Mouse (Mus musculus): ENCODE measurements around the gene Gna13. TPM values are rescaled to one million over a fixed set of nuclear protein-coding genes. Genes with fewer than 3 reads are reported as not detected.

Gna13 gene
- polyA plus RNA-seq, 1 experiment from 2014 or later = 21.9 TPM

- H3K36me3 ChIP-seq = no peaks in the 10 kb centered on the region
- H3K4me2 ChIP-seq (replicated peaks) = no peak overlapping the region
- no peaks in the 10 kb centered on the region for H3K4me1 ChIP-seq
- H3K9me3 ChIP-seq (replicated peaks) = no peaks in the 10 kb centered on the region
- no peaks in the 10 kb centered on the region for H3K27me3 ChIP-seq
- H3K9ac ChIP-seq = no peak overlapping the region
- no peak overlapping the region for H3K4me3 ChIP-seq
- 94% methylated on average over 8 of the region's 8 CpGs for WGBS
- ATAC-seq (ENCODE audit: low FRiP score) = no peak
- H3K27ac ChIP-seq = no peak overlapping the region
These were observed 22.7 kb downstream of the Gna13 start for GRCm38 (mm10) chr11:109385296-109385695.

GRCm38 (mm10) chr11:109389046-109389445, 26.4 kb downstream of the Gna13 start:
- Histone ChIP-seq H3K9ac (no peak overlapping the region), H3K4me2 (replicated peaks) (no peak overlapping the region), H3K9me3 (replicated peaks) (no peaks in the 10 kb centered on the region), H3K27me3 (no peaks in the 10 kb centered on the region), H3K4me1 (no peaks in the 10 kb centered on the region), H3K27ac (no peak overlapping the region), H3K4me3 (no peak overlapping the region), H3K36me3 (peaks cover 6% of the 10 kb centered on the region; the same call in 1 of the 2 replicates)
- WGBS = 97% methylated on average over 5 of the region's 5 CpGs
- ATAC-seq (ENCODE audit: low FRiP score) = no peak

- WGBS = 85% methylated on average over 7 of the region's 7 CpGs
- Histone ChIP-seq H3K4me3 (no peak overlapping the region), H3K9me3 (replicated peaks) (no peaks in the 10 kb centered on the region), H3K4me2 (replicated peaks) (no peak overlapping the region), H3K4me1 (no peaks in the 10 kb centered on the region), H3K36me3 (peaks cover 22% of the 10 kb centered on the region), H3K27me3 (no peaks in the 10 kb centered on the region), H3K9ac (no peak overlapping the region), H3K27ac (no peak overlapping the region)
- ATAC-seq (ENCODE audit: low FRiP score) = no peak
These were observed 28.6 kb downstream of the Gna13 start for GRCm38 (mm10) chr11:109391200-109391599.

DNA sequence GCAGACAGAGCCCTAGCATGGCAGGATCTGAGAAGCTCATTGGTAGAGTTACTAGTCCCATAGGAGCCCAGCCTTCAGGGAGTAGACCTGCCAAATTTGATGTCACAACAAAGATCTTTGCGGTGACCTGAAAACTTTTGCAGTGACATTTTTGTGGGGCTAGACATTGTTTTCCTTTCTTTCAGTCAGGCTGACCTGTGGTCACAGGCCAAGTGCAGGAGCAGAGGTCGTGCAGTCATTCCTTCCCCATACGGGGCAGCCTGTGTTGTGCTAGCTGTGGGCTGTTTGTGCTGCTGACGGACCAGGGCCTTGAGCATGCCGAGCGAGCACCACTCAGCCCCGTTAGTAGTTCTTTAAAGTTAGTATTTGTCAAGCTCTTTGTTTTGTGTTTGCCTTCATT, 29.1 kb downstream of the Gna13 start:
- H3K9me3 ChIP-seq (replicated peaks) = no peaks in the 10 kb centered on the region
- no peak overlapping the region for H3K27ac ChIP-seq
- no peaks in the 10 kb centered on the region for H3K4me1 ChIP-seq
- whole genome bisulfite sequencing = 43% methylated on average over 7 of the region's 7 CpGs
- no peaks in the 10 kb centered on the region for H3K27me3 ChIP-seq
- H3K4me2 ChIP-seq (replicated peaks) = no peak overlapping the region
- ATAC-seq (ENCODE audit: low FRiP score) = no peak
- no peak overlapping the region for H3K4me3 ChIP-seq
- H3K9ac ChIP-seq = no peak overlapping the region
- H3K36me3 ChIP-seq = peaks cover 28% of the 10 kb centered on the region

GRCm38 (mm10) chr11:109392601-109393000, 30.0 kb downstream of the Gna13 start:
- Histone ChIP-seq H3K9me3 (replicated peaks) (no peaks in the 10 kb centered on the region), H3K27me3 (no peaks in the 10 kb centered on the region), H3K4me1 (no peaks in the 10 kb centered on the region), H3K9ac (no peak overlapping the region), H3K4me2 (replicated peaks) (no peak overlapping the region), H3K27ac (no peak overlapping the region), H3K36me3 (peaks cover 34% of the 10 kb centered on the region), H3K4me3 (no peak overlapping the region)
- no peak for ATAC-seq (ENCODE audit: low FRiP score)
- 89% methylated on average over 9 of the region's 9 CpGs for WGBS

DNA sequence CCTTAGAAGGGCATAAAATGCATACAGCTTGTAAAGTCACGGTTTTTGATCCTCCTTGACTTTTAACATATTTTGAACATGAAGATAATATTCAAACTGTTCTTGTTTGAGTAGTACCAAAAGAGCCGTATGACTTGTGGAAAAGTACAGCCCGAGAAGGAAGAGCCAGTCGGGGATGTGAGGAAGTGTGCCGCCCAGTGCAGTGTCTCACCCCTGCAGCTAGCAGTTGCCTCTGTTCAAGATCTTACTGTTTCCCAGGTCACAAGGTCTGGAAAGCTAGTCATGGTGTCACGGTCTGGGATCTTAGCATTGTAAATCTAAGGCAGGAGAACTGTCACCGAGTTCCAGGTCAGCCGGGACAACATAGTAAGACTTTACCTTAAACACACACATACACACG, 32.1 kb downstream of the Gna13 start:
- no peak for ATAC-seq (ENCODE audit: low FRiP score)
- Histone ChIP-seq H3K27ac (no peak overlapping the region), H3K36me3 (peaks cover 45% of the 10 kb centered on the region), H3K9me3 (replicated peaks) (no peaks in the 10 kb centered on the region), H3K4me1 (no peaks in the 10 kb centered on the region), H3K9ac (no peak overlapping the region), H3K27me3 (no peaks in the 10 kb centered on the region), H3K4me3 (no peak overlapping the region), H3K4me2 (replicated peaks) (no peak overlapping the region)
- 86% methylated on average over 9 of the region's 9 CpGs for WGBS

DNA sequence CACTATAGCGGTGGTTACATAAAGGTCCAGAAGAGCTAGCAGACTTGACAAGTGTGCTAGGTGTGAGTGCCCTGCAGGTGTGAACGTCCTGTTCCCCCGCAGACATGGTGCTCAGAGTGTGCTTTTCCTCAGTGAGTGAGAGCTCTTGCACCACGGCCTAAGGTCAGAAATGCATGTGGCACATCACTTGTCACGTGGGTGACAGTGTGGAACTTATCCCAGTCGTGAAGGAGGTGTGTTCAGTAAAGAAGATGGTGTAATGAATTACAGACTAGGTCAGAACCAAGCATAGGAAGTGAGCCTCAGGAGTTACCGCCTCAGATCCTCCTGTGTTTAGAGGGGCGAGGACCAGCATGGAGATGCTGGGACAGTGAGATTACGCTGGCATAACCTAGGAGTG, 32.7 kb downstream of the Gna13 start:
- Histone ChIP-seq H3K9me3 (replicated peaks) (no peaks in the 10 kb centered on the region), H3K4me3 (no peak overlapping the region), H3K36me3 (peaks cover 45% of the 10 kb centered on the region), H3K9ac (no peak overlapping the region), H3K4me1 (no peaks in the 10 kb centered on the region), H3K4me2 (replicated peaks) (no peak overlapping the region), H3K27me3 (no peaks in the 10 kb centered on the region), H3K27ac (no peak overlapping the region)
- WGBS = 90% methylated on average over 9 of the region's 9 CpGs
- ATAC-seq (ENCODE audit: low FRiP score) = no peak

DNA sequence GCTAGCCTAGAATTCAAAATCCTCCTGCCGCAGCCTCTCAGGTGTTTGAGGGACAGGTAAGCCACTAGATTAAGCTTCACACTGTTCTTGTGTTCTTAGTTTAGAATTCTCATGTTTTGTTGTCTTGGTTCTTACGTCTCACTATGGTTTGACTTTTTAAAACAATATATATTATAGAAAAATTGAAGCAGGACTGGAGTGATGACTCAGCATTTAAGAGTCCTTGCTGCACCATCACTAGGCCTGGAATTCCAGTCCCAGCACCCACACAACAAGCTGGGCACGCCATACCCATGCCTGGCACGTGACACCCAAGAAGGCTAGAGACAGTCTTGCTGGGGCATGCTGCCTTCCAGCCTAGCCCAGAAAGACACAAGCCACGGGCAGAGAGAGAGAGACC, 43.8 kb downstream of the Gna13 start:
- Histone ChIP-seq H3K9me3 (replicated peaks) (no peaks in the 10 kb centered on the region), H3K4me1 (no peaks in the 10 kb centered on the region), H3K4me2 (replicated peaks) (no peak overlapping the region), H3K27me3 (no peaks in the 10 kb centered on the region), H3K9ac (no peak overlapping the region), H3K36me3 (no peaks in the 10 kb centered on the region), H3K27ac (no peak overlapping the region), H3K4me3 (no peak overlapping the region)
- WGBS = 93% methylated on average over 5 of the region's 5 CpGs
- ATAC-seq (ENCODE audit: low FRiP score) = no peak

DNA sequence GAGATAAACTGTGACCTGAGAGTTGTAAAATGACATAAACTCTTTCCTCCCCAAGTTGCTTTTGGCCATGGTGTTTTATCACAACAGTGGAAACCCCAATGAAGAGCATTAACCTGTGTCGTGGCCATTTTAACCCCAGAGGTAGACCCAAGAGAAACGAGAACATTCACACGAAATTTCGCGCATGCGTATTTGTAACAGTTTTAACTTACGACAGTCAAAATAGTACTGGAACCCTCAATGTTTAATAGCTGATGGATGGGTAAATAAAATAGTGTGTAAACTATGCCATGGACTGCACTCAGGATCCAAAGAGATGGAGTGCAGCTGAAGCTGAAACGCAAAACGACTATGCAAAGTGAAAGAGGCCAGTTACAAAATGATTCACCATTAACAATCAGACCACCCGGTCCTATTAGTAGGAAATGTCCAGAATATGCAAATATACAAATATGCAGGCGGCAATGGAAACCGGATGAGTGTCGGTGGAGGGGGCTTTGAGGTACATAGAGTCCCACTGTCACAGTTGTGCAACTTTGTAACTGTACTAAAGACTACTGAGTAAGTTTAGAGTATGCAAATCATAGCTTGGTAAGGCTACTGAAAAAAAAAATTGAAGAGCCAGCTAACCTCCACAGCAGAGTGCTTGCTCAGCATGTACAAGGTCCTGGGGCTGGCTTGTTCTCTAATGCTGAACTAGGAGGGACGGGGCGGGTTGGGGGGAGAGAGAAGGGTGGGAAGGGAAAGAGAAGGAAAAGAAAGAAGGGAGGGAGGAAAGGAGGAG, 47.8 kb downstream of the Gna13 start:
- Histone ChIP-seq H3K36me3 (no peaks in the 10 kb centered on the region), H3K27me3 (no peaks in the 10 kb centered on the region), H3K9me3 (replicated peaks) (no peaks in the 10 kb centered on the region), H3K4me1 (no peaks in the 10 kb centered on the region), H3K4me3 (no peak overlapping the region), H3K27ac (no peak overlapping the region), H3K9ac (no peak overlapping the region), H3K4me2 (replicated peaks) (no peak overlapping the region)
- WGBS = 89% methylated on average over 15 of the region's 15 CpGs
- no peak for ATAC-seq (ENCODE audit: low FRiP score)

DNA sequence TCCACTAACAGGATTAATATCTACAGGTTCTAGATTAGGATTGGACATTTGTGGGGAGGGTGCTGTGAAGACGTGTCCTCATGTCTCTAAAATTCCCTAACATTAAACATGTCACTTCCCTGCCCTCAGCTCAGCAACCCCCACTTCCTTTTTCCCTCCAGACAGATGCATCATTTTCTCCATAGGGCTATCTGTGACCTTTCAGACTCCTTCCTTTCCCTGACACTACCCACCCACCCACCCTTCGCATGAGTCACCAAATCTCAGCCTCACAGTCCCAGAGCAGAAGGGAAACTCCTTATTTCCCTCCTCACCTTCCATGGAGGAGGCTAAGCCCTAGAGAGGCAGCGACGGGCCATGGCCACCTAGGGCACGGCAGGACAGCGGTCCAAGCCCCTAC, 51.0 kb downstream of the Gna13 start, which contains the start of gene 9930022D16Rik:
9930022D16Rik (plus strand) TSS at position 301 of the 400 bp plus-strand sequence.
- Histone ChIP-seq H3K4me1 (no peaks in the 10 kb centered on the region), H3K27ac (no peak within 1 kb of the TSS), H3K36me3 (no peaks in the 10 kb centered on the region), H3K9me3 (replicated peaks) (no peaks in the 10 kb centered on the region), H3K4me3 (no peak within 1 kb of the TSS), H3K9ac (no peak within 1 kb of the TSS), H3K27me3 (no peaks in the 10 kb centered on the region), H3K4me2 (replicated peaks) (no peak within 1 kb of the TSS)
- no peak for ATAC-seq (ENCODE audit: low FRiP score)
- 92% methylated on average over 6 of the region's 6 CpGs for WGBS

DNA sequence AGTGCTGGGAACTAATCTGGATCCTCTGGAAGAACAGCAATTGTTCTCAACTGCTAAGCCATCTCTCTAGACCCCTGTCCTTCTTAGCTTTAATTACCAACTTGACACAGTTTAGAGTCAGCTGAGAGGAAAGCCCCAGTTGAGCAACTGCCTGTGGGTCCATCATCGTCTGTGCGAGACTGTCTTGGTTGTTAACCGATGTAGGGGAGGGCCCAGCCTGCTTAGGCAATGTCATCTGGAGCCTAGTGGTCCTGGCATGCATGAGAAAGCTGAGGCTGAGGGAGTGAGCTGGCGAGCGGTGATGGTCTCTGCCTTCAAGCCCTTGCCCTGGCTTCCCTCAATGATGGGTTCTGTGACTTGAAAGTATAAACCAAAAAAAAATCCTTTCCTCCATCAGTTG, 52.2 kb downstream of the Gna13 start:
- no peaks in the 10 kb centered on the region for H3K36me3 ChIP-seq
- no peak overlapping the region for H3K27ac ChIP-seq
- H3K27me3 ChIP-seq = no peaks in the 10 kb centered on the region
- H3K9ac ChIP-seq = no peak overlapping the region
- H3K9me3 ChIP-seq (replicated peaks) = no peaks in the 10 kb centered on the region
- no peak for ATAC-seq (ENCODE audit: low FRiP score)
- 89% methylated on average over 5 of the region's 5 CpGs for WGBS
- no peak overlapping the region for H3K4me3 ChIP-seq
- no peak overlapping the region for H3K4me2 ChIP-seq (replicated peaks)
- no peaks in the 10 kb centered on the region for H3K4me1 ChIP-seq

- H3K4me2 ChIP-seq (replicated peaks) = no peak overlapping the region
- H3K36me3 ChIP-seq = no peaks in the 10 kb centered on the region
- H3K9me3 ChIP-seq (replicated peaks) = no peaks in the 10 kb centered on the region
- H3K9ac ChIP-seq = no peak overlapping the region
- H3K4me1 ChIP-seq = no peaks in the 10 kb centered on the region
- 88% methylated on average over 8 of the region's 8 CpGs for WGBS
- no peak overlapping the region for H3K4me3 ChIP-seq
- H3K27ac ChIP-seq = no peak overlapping the region
- 0 out of 2 replicates have a peak, but pooled peaks cover 3% of the 10 kb centered on the region for H3K27me3 ChIP-seq
- no peak for ATAC-seq (ENCODE audit: low FRiP score)
These were observed 54.2 kb downstream of the Gna13 start for GRCm38 (mm10) chr11:109416709-109417420.
